Mouse (Mus musculus) layer of hippocampus, postnatal 25 days (tissue): Measurements from ENCODE around the gene Rph3al. TPM values are rescaled to one million over a fixed set of nuclear protein-coding genes. Genes with fewer than 3 reads are reported as not detected.

Source experiments
- total RNA-seq, 2 experiments: library from RNA; stranded (reverse); gene quantifications; 2 replicates each; pipeline ENCODE4 v1.2.3; 2021

Rph3al gene
- total RNA-seq, 2 experiments from 2014 or later: 5.9 to 8.7 TPM

Other genes starting within 250 kb of the Rph3al start
- gene Ywhae, start 205.6 kb downstream of the Rph3al start, total RNA-seq: 1,000 to 10,000 TPM; 1,088 to 1,203 TPM
- 100 to 1,000 TPM; 107 to 111 TPM for gene Doc2b, start 142.4 kb downstream of the Rph3al start, total RNA-seq
- gene 1700016K19Rik, start 61.5 kb upstream of the Rph3al start, total RNA-seq: 1 to 10 TPM; 2.4 to 3.0 TPM
- gene Rflnb, start 89.4 kb upstream of the Rph3al start, total RNA-seq: 10 to 100 TPM in 1 of 2 experiments, 1 to 10 TPM in 1; 9.6 to 10.3 TPM
- gene Vps53, start 241.2 kb upstream of the Rph3al start, total RNA-seq: 10 to 100 TPM; 90.3 to 94.4 TPM
- 10 to 100 TPM; 18.6 to 22.0 TPM for gene Fam57a, start 241.2 kb upstream of the Rph3al start, total RNA-seq